ENCODE assay signal across 13 mouse cellular contexts in genomic region chr5:100567258-100568032, GRCm38 (mm10). TPM values are rescaled to one million over a fixed set of nuclear protein-coding genes. Genes with fewer than 3 reads are reported as not detected.
DNase-seq lines count a peak whose midpoint lies in the region; ATAC-seq and TF ChIP-seq lines count a peak whose summit lies in the region.
"Had no signal": no experiment of that assay in that cellular context is flagged by ENCODE, and none has a peak within 500 bp of the region (broad histone marks: within the 10 kb centered on the region; RNA-seq: fewer than 3 reads in every experiment).

No protein-coding gene starts in this region.

- DNase-seq in lung, postnatal 25 days (ENCODE audit: low spot score) = no peak
- DNase-seq in kidney, adult 9 months = peak; percentile 80
- no peak for DNase-seq in liver, embryonic 14.5 days (ENCODE audit: low read depth in 3 of 3, low spot score in 3 of 3)
- no peak for DNase-seq in spleen, postnatal 36 days (ENCODE audit: low spot score in 2 of 2)
- DNase-seq in left cerebral cortex, postnatal 4 days = no peak
- no peak for DNase-seq in right cerebral cortex, postnatal 14 days
- DNase-seq: adrenal gland, postnatal 14 days; cerebellum, adult 11 months; heart, adult 11 months; heart, postnatal 14 days; retina, postnatal 1 day had no signal

- peak overlapping the region; percentile 33; the same call in 1 of the 2 replicates for H3K4me2 ChIP-seq in lung, embryonic 15.5 days
- no peak overlapping the region for H3K4me2 ChIP-seq in liver, embryonic 14.5 days (ENCODE audit: low read depth)
- H3K4me2 ChIP-seq in forebrain, embryonic 12.5 days = no peak overlapping the region

- peak overlapping the region; percentile 36; the same call in 1 of the 2 replicates for H3K27ac ChIP-seq in lung, embryonic 15.5 days
- no peak overlapping the region for H3K27ac ChIP-seq in liver, embryonic 14.5 days
- H3K27ac ChIP-seq in forebrain, embryonic 12.5 days = no peak overlapping the region

- H3K4me1 ChIP-seq in lung, embryonic 15.5 days = peaks cover 24% of the 10 kb centered on the region
- H3K4me1 ChIP-seq in liver, embryonic 14.5 days (replicated peaks; ENCODE audit: control insufficient read depth in 2 of 2, insufficient read depth in 2 of 2, low read length in 1 of 2) = peaks cover 2 to 15% of the 10 kb centered on the region in 2 experiments; a peak in 2 of 4 replicates
- H3K4me1 ChIP-seq in forebrain, embryonic 12.5 days = no peaks in the 10 kb centered on the region

- no peaks in the 10 kb centered on the region for H3K27me3 ChIP-seq in lung, embryonic 15.5 days
- peaks cover 3% of the 10 kb centered on the region; the same call in 1 of the 2 replicates for H3K27me3 ChIP-seq in liver, embryonic 14.5 days (ENCODE audit: control insufficient read depth, insufficient read depth, low read length)
- H3K27me3 ChIP-seq in forebrain, embryonic 12.5 days = no peaks in the 10 kb centered on the region

- no peaks in the 10 kb centered on the region for H3K36me3 ChIP-seq in lung, embryonic 15.5 days
- H3K36me3 ChIP-seq in liver, embryonic 14.5 days (replicated peaks; ENCODE audit: control insufficient read depth, insufficient read depth, low read depth) = no peaks in the 10 kb centered on the region
- no peaks in the 10 kb centered on the region for H3K36me3 ChIP-seq in forebrain, embryonic 12.5 days (replicated peaks)

- H3K9me3 ChIP-seq in lung, embryonic 15.5 days = no peaks in the 10 kb centered on the region
- H3K9me3 ChIP-seq in liver, embryonic 14.5 days (ENCODE audit: control insufficient read depth, low read length) = no peaks in the 10 kb centered on the region
- H3K9me3 ChIP-seq in forebrain, embryonic 12.5 days = no peaks in the 10 kb centered on the region

- no peak for TF ChIP-seq CTCF in liver, embryonic 14.5 days (IDR thresholded peaks at IDR 0.05; ENCODE audit: low read depth)

- no peak overlapping the region for H3K9ac ChIP-seq in lung, embryonic 15.5 days
- H3K9ac ChIP-seq in liver, embryonic 14.5 days (replicated peaks) = no peak overlapping the region
- no peak overlapping the region for H3K9ac ChIP-seq in forebrain, embryonic 12.5 days

- 0 out of 2 replicates have a peak overlapping the region, but pooled peaks have one; percentile 3 for H3K4me3 ChIP-seq in lung, embryonic 15.5 days
- H3K4me3 ChIP-seq in liver, embryonic 14.5 days (ENCODE audit: insufficient read depth in 1 of 2, low read depth in 2 of 2, low read length in 2 of 2) = no peak overlapping the region
- H3K4me3 ChIP-seq in forebrain, embryonic 12.5 days (replicated peaks) = no peak overlapping the region

- TF ChIP-seq EP300 in liver, embryonic 14.5 days (IDR thresholded peaks at IDR 0.05; ENCODE audit: low read depth) = no peak

- intact Hi-C loops in left cerebral cortex, postnatal 4 days (cut with DNase I) = no loop called here

- ATAC-seq in lung, embryonic 15.5 days (ENCODE audit: borderline replicate concordance, extremely low read depth, low FRiP score, low TSS enrichment) = peak; percentile 37
- peak; percentile 25; the same call in 1 of the 2 replicates for ATAC-seq in liver, embryonic 14.5 days (ENCODE audit: insufficient read depth)
- ATAC-seq in forebrain, embryonic 12.5 days (ENCODE audit: low FRiP score) = no peak

- WGBS in lung, embryonic 15.5 days = 34% methylated on average over 13 of the region's 13 CpGs
- 53% methylated on average over 13 of the region's 13 CpGs for whole genome bisulfite sequencing in liver, embryonic 14.5 days (ENCODE audit: insufficient replicate concordance)
- WGBS in forebrain, embryonic 12.5 days = 84% methylated on average over 13 of the region's 13 CpGs

RNA-seq across cellular contexts. Expression of gene Plac8, which starts 4.6 kb away (rescaled TPM):
- 12.7 and 20.7 TPM in 2 replicates for polyA plus RNA-seq in lung, embryonic 15.5 days (2015; fragmentation: Nextera tagmentation; extraction: Ambion mirVana)
- polyA plus RNA-seq in liver, embryonic 14.5 days (2012; rRNA removed) = 64.3 and 87.8 TPM in 2 replicates
- polyA plus RNA-seq in liver, embryonic 14.5 days (2014; fragmentation: Nextera tagmentation; extraction: Ambion mirVana) = 67.3 and 91.1 TPM in 2 replicates
- 1 to 10 TPM in 1 of 2 experiments, not detected in 1; 1.9 TPM for total RNA-seq in left cerebral cortex, postnatal 4 days (2021)
- 0.56 and 0.63 TPM in 2 replicates for polyA plus RNA-seq in forebrain, embryonic 12.5 days (2016; fragmentation: Nextera tagmentation; extraction: Ambion mirVana)

RNA-seq across cellular contexts. Expression of gene Cops4, which starts 49.3 kb away (rescaled TPM):
- polyA plus RNA-seq in lung, embryonic 15.5 days (2015; fragmentation: Nextera tagmentation; extraction: Ambion mirVana) = 187 and 190 TPM in 2 replicates
- 18.4 and 28.2 TPM in 2 replicates for polyA plus RNA-seq in liver, embryonic 14.5 days (2012; rRNA removed)
- polyA plus RNA-seq in liver, embryonic 14.5 days (2014; fragmentation: Nextera tagmentation; extraction: Ambion mirVana) = 70.9 and 74.5 TPM in 2 replicates
- 10 to 100 TPM; 80.3 to 83.3 TPM for total RNA-seq in left cerebral cortex, postnatal 4 days (2021)
- 198 and 200 TPM in 2 replicates for polyA plus RNA-seq in forebrain, embryonic 12.5 days (2016; fragmentation: Nextera tagmentation; extraction: Ambion mirVana)
